Mouse (Mus musculus) myocyte (in vitro differentiated cells): Measurements from ENCODE around the gene Ppp2r5b. TPM values are rescaled to one million over a fixed set of nuclear protein-coding genes. Genes with fewer than 3 reads are reported as not detected.

Source experiments
- H3K27me3 ChIP-seq: one replicate; pipeline ENCODE4 v1.6.1; 2011; ENCODE audit not compliant: control insufficient read depth, insufficient read depth, insufficient read length
- H3K36me3 ChIP-seq: one replicate; pipeline ENCODE4 v1.6.1; 2011; ENCODE audit not compliant: control insufficient read depth, insufficient read depth
- H3K4me2 ChIP-seq: one replicate; pipeline ENCODE4 v1.6.1; 2011; ENCODE audit warnings: low read depth, control low read depth
- H3K4me3 ChIP-seq: one replicate; pipeline ENCODE4 v1.5.1; 2011; ENCODE audit warnings: mild to moderate bottlenecking, control low read depth, moderate library complexity
- H3K79me2 ChIP-seq: one replicate; pipeline ENCODE4 v1.6.1; 2011; ENCODE audit not compliant: control insufficient read depth, insufficient read depth
- H3ac ChIP-seq: one replicate; pipeline ENCODE4 v1.6.1; 2011; ENCODE audit not compliant: control insufficient read depth, insufficient read length
- CEBPB ChIP-seq: IDR thresholded peaks from 2 replicates; pipeline ENCODE4 v1.6.1; 2011; ENCODE audit warnings: mild to moderate bottlenecking, moderate library complexity; ENCODE audit not compliant: poor library complexity, insufficient read depth, severe bottlenecking
- E2F4 ChIP-seq: IDR thresholded peaks from one replicate; pipeline ENCODE4 v1.6.1; 2011; ENCODE audit warnings: mild to moderate bottlenecking, control low read depth, moderate library complexity; ENCODE audit not compliant: insufficient read depth
- MAX ChIP-seq: IDR thresholded peaks from one replicate; pipeline ENCODE4 v1.6.1; 2011; ENCODE audit warnings: low read depth, mild to moderate bottlenecking, control low read depth
- MYOD1 ChIP-seq, 3 experiments: IDR thresholded peaks; one replicate each; pipeline ENCODE4 v1.6.1; 2011; ENCODE audit warnings: control low read depth in 2 of 3, low read depth in 2 of 3, mild to moderate bottlenecking in 2 of 3, moderate library complexity in 1 of 3; ENCODE audit not compliant: insufficient read length in 2 of 3, control insufficient read depth in 1 of 3
- MYOG ChIP-seq, 3 experiments: IDR thresholded peaks; one replicate each; pipeline ENCODE4 v1.6.1; 2011; ENCODE audit warnings: control low read depth in 2 of 3, low read depth in 2 of 3, mild to moderate bottlenecking in 2 of 3; ENCODE audit not compliant: insufficient read length in 2 of 3, control insufficient read depth in 1 of 3, insufficient read depth in 1 of 3
- POLR2A ChIP-seq: IDR thresholded peaks from one replicate; pipeline ENCODE4 v1.6.1; 2011; ENCODE audit warnings: low read depth, mild to moderate bottlenecking, control low read depth, moderate library complexity; ENCODE audit not compliant: insufficient read length
- POLR2AphosphoS2 ChIP-seq: IDR thresholded peaks from one replicate; pipeline ENCODE4 v1.6.1; 2011; ENCODE audit warnings: low read depth, control low read depth; ENCODE audit not compliant: insufficient read length
- REST ChIP-seq: IDR thresholded peaks from one replicate; pipeline ENCODE4 v1.6.1; 2011; ENCODE audit warnings: mild to moderate bottlenecking, control low read depth, moderate library complexity; ENCODE audit not compliant: insufficient read depth, insufficient read length
- SRF ChIP-seq: IDR thresholded peaks from one replicate; pipeline ENCODE4 v1.6.1; 2011; ENCODE audit warnings: low read depth; ENCODE audit not compliant: control insufficient read depth, insufficient read length
- TCF12 ChIP-seq: IDR thresholded peaks from one replicate; pipeline ENCODE4 v1.6.1; 2011; ENCODE audit warnings: mild to moderate bottlenecking, control low read depth; ENCODE audit not compliant: poor library complexity, insufficient read depth, severe bottlenecking
- TCF3 ChIP-seq: IDR thresholded peaks from one replicate; pipeline ENCODE4 v1.6.1; 2011; ENCODE audit warnings: low read depth, control low read depth; ENCODE audit not compliant: insufficient read length
- USF1 ChIP-seq: IDR thresholded peaks from one replicate; pipeline ENCODE4 v1.6.1; 2011; ENCODE audit warnings: low read depth, mild to moderate bottlenecking, control low read depth, moderate library complexity
- polyA plus RNA-seq: library from polyadenylated mRNA; unstranded; fragments of >200 nt; fragmentation: generic; extraction: Trizol; gene quantifications from one replicate; pipeline ENCODE4 v1.2.1, GENCODE M21; 2012; ENCODE audit warnings: missing spikeins

Gene Ppp2r5b
- polyA plus RNA-seq, 1 experiment: 51.4 TPM

GRCm38 (mm10) chr19:6216046-6216705 is 19.5 kb downstream of the Ppp2r5b start:
- Histone ChIP-seq H3K36me3 (no peaks in the 10 kb centered on the region), H3K4me2 (no peak overlapping the region), H3K79me2 (no peaks in the 10 kb centered on the region), H3ac (no peak overlapping the region), H3K4me3 (no peak overlapping the region), H3K27me3 (peaks cover 33% of the 10 kb centered on the region)
- TF ChIP-seq USF1 (no peak), E2F4 (no peak), REST (no peak), POLR2AphosphoS2 (no peak), SRF (no peak), TCF12 (no peak), TCF3 (no peak), MYOD1 (IDR thresholded peaks at IDR 0.05; ENCODE audit: control insufficient read depth in 1 of 3, insufficient read length in 2 of 3, low read depth in 2 of 3) (no peak), MYOG (IDR thresholded peaks at IDR 0.05; ENCODE audit: control insufficient read depth in 1 of 3, insufficient read depth in 1 of 3, insufficient read length in 2 of 3, low read depth in 2 of 3) (no peak), MAX (no peak), CEBPB (no peak)

DNA sequence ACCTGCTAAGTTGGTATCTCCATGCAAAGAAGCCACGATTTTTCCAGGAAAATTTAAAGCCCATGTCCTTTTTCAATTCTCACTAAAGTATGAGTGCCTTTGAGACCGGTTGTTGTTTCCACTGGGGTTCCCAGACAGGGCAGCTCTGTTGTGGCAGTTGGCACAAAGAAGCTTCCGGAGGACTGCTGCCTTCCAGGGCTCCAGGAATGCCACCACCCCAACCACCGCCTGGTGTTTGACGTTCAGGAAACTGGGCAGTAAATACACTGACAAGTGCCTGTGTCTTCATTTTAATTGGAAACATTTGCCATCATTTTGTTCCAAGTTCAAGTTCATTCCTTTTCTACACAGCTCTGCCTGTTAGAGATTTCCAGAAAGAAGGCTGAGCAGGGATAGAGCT is 29.0 kb downstream of the Ppp2r5b start:
- H3K4me3 ChIP-seq: no peak overlapping the region
- TF ChIP-seq MYOD1 (IDR thresholded peaks at IDR 0.05; ENCODE audit: control insufficient read depth in 1 of 3, insufficient read length in 2 of 3, low read depth in 2 of 3) (no peak), MAX (no peak), TCF12 (no peak), POLR2A (no peak), SRF (no peak), POLR2AphosphoS2 (no peak), MYOG (IDR thresholded peaks at IDR 0.05; ENCODE audit: control insufficient read depth in 1 of 3, insufficient read depth in 1 of 3, insufficient read length in 2 of 3, low read depth in 2 of 3) (no peak), REST (no peak), CEBPB (no peak), TCF3 (no peak)
- H3ac ChIP-seq: no peak overlapping the region
- H3K4me2 ChIP-seq: no peak overlapping the region
- H3K36me3 ChIP-seq: no peaks in the 10 kb centered on the region
- H3K79me2 ChIP-seq: no peaks in the 10 kb centered on the region
- H3K27me3 ChIP-seq: no peaks in the 10 kb centered on the region

DNA sequence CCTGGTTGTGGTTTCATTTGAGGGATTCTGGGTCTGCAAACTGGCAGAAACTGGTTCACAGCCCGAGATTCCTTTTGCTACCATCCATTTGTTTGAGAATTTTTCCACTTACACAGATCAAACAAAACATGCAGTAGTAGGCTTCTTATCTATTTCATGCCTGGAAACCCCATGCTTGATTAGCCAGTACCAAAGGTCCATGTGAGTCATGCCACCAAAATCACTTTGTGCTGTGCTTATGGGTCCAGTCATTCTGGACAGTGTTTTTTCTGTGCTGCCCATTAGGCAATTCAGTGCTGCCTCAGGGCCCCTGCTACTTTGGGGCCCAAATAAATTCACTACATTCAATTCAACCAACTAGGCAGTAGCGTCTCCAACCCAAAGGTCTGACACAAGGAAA is 31.4 kb downstream of the Ppp2r5b start:
- TF ChIP-seq MYOD1 (IDR thresholded peaks at IDR 0.05; ENCODE audit: control insufficient read depth in 1 of 3, insufficient read length in 2 of 3, low read depth in 2 of 3): no peak
- TF ChIP-seq MAX: no peak
- TF ChIP-seq TCF3: no peak
- no peak for TF ChIP-seq POLR2AphosphoS2
- no peak for TF ChIP-seq REST
- TF ChIP-seq MYOG (IDR thresholded peaks at IDR 0.05; ENCODE audit: control insufficient read depth in 1 of 3, insufficient read depth in 1 of 3, insufficient read length in 2 of 3, low read depth in 2 of 3): no peak
- no peak for TF ChIP-seq SRF
- no peak for TF ChIP-seq USF1
- TF ChIP-seq TCF12: no peak
- TF ChIP-seq E2F4: no peak
- TF ChIP-seq CEBPB: no peak
- TF ChIP-seq POLR2A: no peak
- Histone ChIP-seq H3K4me2 (no peak overlapping the region), H3K79me2 (no peaks in the 10 kb centered on the region), H3K36me3 (no peaks in the 10 kb centered on the region), H3K27me3 (peaks cover 16% of the 10 kb centered on the region), H3ac (no peak overlapping the region), H3K4me3 (no peak overlapping the region)

DNA sequence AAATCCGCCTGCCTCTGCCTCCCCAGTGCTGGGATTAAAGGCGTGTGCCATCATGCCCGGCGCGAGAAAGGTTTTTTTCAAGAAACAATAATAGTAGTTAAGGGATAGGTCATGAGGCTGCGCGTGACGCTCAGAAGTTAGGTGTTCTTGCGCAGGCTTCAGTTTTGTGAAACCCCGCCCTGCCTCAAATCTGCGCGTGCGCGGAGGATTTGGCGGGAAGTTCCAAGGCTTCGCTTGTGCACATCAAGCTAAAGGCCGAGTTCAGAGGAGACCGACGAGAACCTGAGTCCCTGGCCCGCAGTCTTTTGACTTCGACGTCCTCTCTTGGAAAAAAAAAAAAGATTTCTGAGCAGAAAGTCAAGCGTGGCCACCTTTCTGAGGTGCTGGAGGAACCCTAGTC is 51.5 kb downstream of the Ppp2r5b start, which contains the start of gene Majin:
Gene Majin, plus strand, starts transcription at position 258 of the 400 bp plus-strand sequence.
- TF ChIP-seq USF1 (no peak), CEBPB (no peak), MAX (no peak), MYOD1 (IDR thresholded peaks at IDR 0.05; ENCODE audit: control insufficient read depth in 1 of 3, insufficient read length in 2 of 3, low read depth in 2 of 3) (no peak), TCF12 (no peak), POLR2AphosphoS2 (no peak), TCF3 (no peak), MYOG (IDR thresholded peaks at IDR 0.05; ENCODE audit: control insufficient read depth in 1 of 3, insufficient read depth in 1 of 3, insufficient read length in 2 of 3, low read depth in 2 of 3) (no peak), REST (no peak)

DNA sequence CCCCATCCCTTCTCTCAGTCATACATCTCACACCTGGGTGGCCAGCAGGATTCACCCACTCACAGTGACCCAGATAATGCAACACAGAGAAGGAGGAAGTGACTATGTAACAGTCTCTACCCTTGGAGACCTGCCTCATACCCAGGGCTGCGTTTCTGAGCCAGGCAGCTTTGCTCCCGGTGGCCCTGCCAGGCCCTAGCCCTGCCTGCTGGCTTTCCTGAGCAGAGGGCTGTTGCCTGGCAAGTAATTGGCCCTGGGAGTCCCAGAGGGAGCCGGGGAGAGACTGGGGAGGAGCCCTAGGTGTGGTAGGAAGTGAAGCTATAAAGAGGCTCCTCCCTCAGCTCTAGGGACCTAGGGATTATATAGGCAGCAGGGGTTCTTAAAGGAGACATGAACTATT is 53.1 kb downstream of the Ppp2r5b start:
- Histone ChIP-seq H3ac (no peak overlapping the region), H3K36me3 (no peaks in the 10 kb centered on the region), H3K4me3 (no peak overlapping the region), H3K79me2 (no peaks in the 10 kb centered on the region), H3K27me3 (peaks cover 16% of the 10 kb centered on the region), H3K4me2 (no peak overlapping the region)
- no peak for TF ChIP-seq TCF3
- no peak for TF ChIP-seq MAX
- no peak for TF ChIP-seq USF1
- no peak for TF ChIP-seq SRF
- TF ChIP-seq E2F4: no peak
- no peak for TF ChIP-seq MYOG (IDR thresholded peaks at IDR 0.05; ENCODE audit: control insufficient read depth in 1 of 3, insufficient read depth in 1 of 3, insufficient read length in 2 of 3, low read depth in 2 of 3)
- TF ChIP-seq TCF12: no peak
- no peak for TF ChIP-seq CEBPB
- TF ChIP-seq MYOD1 (IDR thresholded peaks at IDR 0.05; ENCODE audit: control insufficient read depth in 1 of 3, insufficient read length in 2 of 3, low read depth in 2 of 3): no peak
- no peak for TF ChIP-seq REST
- TF ChIP-seq POLR2A: no peak
- TF ChIP-seq POLR2AphosphoS2: no peak

More for the DNA sequence above, 51.5 kb downstream of the Ppp2r5b start, which contains the start of gene Majin:
- H3K36me3 ChIP-seq: no peaks in the 10 kb centered on the region
- no peaks in the 10 kb centered on the region for H3K79me2 ChIP-seq
- H3K4me3 ChIP-seq: no peak within 1 kb of the TSS
- H3K4me2 ChIP-seq: no peak within 1 kb of the TSS
- H3ac ChIP-seq: no peak within 1 kb of the TSS
- peaks cover 14% of the 10 kb centered on the region for H3K27me3 ChIP-seq
